Mouse (Mus musculus) testis, postnatal 10 days (tissue): Measurements from ENCODE around the gene Foxl1.

ENCODE experiments used
- DNase-seq: peaks from one replicate; pipeline ENCODE4 v3.0.0; 2021; ENCODE audit warnings: low spot score

Gene Foxl1

GRCm38 (mm10) chr8:121170116-121170515, 42.4 kb downstream of the Foxl1 start:
- DNase-seq, result no peak

- no peak for DNase-seq
These were observed 43.1 kb downstream of the Foxl1 start for GRCm38 (mm10) chr8:121170626-121171552.

- DNase-seq, result no peak
These were observed 44.8 kb downstream of the Foxl1 start for GRCm38 (mm10) chr8:121172567-121172966.

- no peak for DNase-seq
These were observed 46.4 kb downstream of the Foxl1 start for GRCm38 (mm10) chr8:121174178-121174577.

- DNase-seq, result no peak
These were observed 47.2 kb downstream of the Foxl1 start for GRCm38 (mm10) chr8:121174721-121175539.

GRCm38 (mm10) chr8:121175540-121176090, 47.9 kb downstream of the Foxl1 start:
- no peak for DNase-seq

- no peak for DNase-seq
These were observed 48.6 kb downstream of the Foxl1 start for GRCm38 (mm10) chr8:121176291-121176690.
